Mouse (Mus musculus) mesoderm, embryonic 11.5 days (tissue): ENCODE results near the gene Retsat.

Experiments used
- DNase-seq: peaks from one replicate; pipeline ENCODE4 v3.0.0-alpha.2; 2012; ENCODE audit warnings: low read depth, low spot score

The Retsat gene

DNA sequence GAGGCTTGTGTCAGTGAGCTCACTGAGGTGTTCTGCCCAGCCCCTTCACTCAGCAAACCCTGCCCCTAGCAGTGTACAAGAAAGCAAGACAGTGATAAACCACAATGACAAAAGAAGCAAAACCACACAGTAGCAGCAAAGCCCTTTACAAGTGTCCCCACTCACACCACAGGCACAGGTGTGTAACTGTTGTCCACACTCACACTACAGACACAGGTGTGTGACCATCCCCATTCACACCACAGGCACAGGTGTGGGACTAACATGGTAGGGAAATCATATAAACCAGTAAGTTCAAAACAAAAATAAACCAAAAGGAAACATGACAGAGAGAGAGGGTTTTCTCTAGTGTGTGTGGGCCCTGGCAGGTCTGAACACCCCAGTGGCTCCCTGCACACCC is 10.0 kb upstream of the Retsat start:
- no peak for DNase-seq

DNA sequence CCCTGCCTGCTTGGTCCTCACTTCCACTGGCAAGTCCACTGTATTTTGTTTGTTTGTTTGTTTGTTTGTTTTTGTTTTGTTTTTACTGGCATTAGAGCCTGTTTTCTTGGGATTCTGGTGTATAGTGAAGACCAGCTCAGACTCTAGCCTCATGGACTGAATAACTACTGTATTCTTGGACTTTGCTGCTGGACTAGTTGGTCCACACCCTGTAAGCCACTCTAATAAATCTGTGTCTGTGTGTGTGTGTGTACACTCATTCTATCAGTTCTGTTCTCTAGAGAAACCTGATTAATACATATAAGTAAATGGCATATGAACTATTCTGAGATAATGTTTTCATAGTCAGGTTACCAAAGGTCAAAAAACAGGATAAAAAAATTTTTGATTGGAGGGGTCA is 8.2 kb upstream of the Retsat start:
- DNase-seq: no peak

DNA sequence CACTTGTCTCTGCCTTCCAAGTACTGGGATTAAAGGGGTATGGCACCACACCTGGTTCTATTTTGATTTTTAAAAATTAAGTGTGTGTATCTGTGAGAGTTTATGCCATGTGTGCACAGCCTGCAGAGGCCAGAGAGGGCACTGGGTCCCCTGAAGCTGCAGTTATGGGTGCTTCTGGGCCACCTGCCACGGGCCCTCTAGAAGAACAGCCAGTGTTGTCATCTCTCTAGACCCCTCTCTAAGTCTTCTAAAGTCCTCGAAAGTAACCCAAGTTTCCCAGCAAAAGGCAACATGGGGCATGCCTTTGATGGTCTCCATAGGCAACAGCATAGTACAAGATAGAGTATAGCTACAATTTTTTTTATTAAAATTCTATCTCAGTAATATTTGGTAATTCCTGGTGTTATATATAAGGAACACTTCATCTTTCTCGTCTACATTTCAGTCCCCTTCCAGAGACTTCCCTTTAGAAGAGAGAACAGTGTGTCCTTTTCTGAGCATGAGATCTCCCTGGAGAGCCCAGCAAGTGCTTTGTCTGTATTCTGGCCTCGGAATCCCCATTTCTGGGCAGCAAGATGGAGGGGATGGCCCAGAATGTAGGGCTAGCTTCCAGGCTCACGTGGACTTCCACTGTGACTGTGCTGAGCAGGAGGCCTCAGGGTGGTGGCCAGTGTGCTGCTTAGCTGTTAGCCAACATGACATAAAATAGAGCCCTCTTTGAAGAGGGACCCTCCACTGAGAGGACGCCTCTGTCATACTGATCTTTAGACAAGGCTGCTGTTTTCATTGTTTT is 5.1 kb upstream of the Retsat start:
- no peak for DNase-seq

DNA sequence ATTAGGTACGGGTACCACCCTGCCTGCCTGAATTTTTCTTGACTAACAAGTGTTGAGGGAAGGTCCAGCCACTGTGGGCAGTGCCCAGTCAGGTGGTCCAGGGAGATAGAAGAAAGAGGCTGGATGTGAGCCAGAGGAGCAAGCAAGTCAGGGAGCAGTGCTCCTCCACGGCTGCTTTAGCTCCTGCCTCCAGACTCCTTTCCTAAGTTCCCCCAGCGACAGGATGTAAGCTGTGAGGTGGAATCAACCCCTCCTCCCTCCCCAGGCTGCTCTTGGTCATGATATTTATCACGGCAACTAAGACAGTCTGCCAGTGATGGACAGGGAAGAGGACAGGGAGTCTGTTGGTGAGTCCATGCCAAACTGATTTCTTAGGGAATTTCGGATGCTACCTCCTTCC is 4.4 kb upstream of the Retsat start:
- no peak for DNase-seq

DNA sequence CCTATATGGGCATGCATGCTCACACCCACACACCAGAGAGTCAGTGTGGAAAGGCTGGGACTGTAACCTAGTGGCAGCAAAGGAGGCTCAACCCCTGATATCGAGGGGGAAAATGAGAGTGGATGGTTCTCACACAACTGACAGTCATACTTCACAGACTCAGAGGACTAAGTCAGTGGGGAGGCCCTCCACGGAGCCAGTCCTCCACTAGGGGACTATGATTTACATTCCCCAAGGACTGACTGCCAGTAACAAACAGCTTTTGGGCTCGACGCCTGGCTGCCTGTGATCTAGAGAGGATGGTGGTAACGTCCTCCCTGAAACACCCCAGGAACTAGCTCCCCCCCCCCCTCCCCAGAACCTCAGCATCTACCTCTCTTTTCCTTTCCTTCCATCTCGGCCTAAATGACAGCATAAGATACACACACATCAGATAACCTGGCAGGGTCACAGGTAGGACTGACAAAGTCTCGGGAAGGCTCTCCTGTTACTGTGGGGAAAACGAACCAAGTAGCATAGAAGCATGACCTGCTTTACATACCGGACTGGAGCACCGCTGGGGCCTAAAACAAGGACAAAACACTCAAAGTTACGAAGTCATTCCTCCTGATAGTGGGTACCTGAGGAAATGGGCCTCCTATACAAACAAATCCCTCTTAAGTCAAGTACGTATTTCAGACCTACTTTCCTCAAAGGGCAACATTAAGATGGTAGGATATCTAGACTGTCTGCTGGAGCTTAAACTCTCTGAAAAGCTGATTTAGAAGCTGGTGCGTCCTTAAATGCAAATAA is 996 bp upstream of the Retsat start:
- DNase-seq: no peak

DNA sequence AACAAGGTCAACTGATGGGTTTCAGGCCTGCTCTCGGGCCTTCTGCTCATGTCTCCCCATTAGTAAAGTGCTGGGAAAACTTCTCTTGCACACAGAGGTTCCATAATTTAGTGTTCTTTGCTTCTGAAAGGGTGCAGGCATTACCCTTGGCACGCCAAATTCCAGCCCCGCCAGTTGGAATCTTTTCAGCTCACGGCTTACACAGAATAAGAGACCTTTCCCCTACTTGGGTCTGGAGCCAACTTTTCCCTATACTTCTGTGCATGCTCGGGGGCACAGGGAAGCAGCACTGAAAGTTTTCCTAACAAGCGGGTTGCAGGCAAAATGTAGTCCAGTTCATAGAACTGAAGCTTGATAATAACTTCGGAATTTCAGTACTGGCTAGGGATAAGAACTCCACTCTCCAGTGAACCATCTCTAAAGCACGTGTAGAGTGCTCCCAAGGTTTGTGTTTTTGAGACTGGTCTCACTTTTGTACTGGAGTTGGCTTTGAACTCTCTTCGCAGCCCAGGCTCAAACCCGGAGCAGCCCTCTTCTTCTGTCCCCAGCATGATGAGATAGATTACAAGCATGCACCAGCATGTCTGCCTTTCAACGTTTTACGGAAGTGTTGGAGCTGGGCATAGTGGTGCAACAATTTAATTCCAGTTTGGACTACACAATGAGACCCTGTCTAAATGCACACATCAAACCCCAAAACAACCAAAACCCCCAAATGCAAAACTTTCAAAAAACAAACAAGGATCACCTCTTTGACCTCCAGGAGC is 699 bp downstream of the Retsat start:
- DNase-seq: no peak

DNA sequence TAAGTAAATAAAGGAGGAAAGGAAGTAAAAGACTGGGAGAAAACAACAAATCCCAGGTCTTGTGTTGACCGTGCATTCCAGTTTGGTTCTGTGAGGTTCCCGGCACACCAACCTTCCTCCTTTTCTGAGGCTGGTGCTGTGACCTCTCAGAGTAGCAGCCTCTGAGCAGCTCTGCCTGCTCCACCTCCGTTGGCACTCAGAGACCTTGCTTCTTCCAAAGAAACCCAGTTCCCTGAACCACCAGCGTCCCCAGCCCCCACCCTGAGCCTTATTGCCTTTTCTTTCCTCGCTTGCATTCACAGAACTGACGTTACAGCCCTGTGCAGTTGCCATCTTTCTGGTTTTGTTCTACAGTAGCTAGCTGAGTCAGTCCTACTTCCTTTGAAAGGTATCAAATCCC is 1.9 kb downstream of the Retsat start:
- no peak for DNase-seq

DNA sequence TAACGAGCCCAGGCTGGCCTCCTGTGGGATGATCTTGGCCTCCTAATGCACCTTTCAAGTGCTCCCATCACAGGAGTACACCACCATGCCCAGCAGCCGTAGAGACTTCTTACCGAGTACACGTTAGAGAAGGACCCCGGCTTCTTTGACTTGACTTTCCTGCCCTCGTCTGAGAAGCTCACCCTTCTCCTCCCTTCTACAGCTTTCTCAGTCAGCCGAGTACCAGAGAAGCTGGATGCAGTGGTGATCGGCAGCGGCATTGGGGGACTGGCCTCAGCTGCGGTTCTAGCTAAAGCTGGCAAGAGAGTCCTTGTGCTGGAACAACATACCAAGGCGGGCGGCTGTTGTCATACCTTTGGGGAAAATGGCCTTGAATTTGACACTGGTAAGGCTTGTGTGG is 2.5 kb downstream of the Retsat start:
- DNase-seq: no peak

DNA sequence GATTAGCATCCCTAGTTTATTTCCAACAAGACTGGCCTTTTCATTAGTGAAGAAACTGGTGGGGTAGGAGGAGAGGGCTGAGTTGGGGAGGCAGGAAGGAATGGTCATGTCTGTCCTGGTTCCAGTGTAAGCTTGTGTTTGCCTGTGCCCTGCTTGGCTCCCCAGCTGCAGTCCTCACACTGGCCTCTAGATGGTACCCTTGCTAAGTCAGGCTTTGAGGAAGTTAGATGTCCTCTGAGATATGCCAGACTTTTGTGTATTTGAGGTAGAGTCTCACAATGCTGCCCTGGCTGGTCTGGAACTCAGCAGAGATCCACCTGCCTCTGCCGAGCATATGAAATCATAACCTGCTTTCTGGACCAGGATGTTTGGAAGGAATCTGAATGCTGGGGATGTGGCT is 3.5 kb downstream of the Retsat start:
- peak; percentile 75 for DNase-seq

DNA sequence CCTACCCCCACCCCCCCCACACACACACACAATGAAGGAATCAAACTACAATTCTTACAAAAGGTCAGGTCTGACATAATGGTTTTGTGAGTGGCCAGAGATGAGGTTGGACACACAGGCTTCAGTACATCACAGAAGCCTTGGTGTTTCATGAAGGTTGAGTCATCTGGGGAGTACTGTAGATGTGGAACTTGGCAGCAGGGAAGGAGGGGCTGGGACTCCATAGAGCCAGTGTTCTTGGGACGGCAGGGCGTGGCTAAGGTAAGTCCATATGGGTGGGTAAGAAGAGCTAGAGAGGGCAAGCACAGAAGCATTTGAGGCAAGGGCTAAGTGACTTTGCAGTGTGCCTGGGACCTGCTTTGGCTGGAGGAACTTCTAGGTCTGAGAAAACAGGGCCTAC is 5.8 kb downstream of the Retsat start:
- DNase-seq: no peak

DNA sequence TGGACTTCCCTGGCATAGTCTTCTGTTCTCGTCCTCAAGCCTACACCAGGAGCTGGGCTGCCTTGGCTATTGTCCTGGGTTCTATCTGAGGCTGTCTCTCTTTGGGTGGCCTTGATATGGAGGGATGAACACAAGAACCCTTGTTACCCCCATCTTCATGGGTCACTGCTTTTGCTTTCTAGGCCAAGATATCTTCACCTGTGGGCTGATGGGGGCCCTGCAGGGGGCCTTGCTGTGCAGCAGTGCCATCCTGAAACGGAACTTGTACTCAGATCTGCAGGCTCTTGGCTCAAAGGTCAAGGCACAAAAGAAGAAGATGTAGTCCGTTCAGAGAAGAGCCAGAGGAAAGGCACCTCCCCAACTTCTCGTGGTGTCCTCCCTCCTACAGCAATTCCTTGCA is 8.8 kb downstream of the Retsat start:
- DNase-seq: no peak

DNA sequence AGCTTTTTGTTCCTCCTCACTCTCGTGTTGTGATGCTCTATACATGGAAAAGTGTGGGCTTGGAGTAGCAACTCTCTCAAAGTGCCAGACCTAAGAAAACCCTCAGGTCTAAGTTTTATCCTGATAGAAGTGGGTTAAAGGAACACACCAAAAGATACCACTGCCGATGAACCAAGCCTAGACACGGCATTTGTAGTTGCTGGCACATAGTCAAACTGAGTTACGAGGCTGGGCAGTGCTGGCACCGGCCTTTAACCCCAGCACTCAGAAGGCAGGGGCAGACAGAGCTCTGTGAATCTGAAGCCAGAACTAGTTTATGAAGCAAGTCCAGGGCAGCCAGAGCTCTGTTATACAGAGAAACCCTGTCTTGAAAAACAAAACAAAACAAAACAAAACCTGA is 9.4 kb downstream of the Retsat start:
- DNase-seq: no peak

DNA sequence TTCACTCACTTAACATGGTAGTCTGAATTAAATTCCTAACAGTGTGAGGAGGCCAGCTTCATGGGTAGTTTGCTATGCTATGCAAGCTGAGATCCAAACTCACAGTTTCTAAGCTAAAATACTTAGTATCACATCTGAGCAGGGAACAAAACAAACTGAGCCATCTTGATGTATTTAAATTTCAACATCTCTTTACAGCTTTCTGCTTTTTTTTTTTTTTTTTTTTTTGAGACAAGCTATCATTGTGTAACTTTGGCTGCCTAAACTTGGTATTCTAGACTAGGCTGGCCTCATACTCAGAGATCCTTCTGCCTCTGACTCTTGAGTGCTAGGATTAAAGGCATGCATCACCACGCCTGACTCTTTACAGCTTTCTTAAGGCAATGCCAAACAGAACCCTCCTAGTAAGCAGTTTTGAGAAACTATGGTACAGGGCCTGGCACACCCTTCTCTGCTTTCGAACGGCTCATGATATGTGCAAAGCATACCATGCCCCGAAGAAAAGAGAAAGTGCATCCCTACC is 10.4 kb downstream of the Retsat start:
- no peak for DNase-seq

DNA sequence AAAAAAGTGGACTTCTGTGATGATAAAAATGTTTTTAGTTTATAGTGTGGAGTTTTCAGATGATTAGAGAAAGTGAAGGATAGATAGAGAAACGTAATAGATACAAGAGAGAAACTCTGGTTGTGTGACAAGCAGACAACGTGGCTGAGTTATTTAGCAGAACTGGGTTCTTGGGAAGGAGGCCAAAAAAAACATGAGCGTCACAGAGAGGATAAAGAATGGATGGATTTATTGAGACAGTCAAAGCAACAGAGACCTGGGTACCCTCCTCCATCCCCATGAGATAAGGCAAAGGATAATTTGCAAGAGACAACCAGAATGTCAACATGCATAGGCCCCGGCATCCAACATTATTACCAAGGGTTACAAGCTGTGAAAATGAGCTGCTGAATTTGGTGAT is 12.0 kb downstream of the Retsat start:
- DNase-seq: no peak

DNA sequence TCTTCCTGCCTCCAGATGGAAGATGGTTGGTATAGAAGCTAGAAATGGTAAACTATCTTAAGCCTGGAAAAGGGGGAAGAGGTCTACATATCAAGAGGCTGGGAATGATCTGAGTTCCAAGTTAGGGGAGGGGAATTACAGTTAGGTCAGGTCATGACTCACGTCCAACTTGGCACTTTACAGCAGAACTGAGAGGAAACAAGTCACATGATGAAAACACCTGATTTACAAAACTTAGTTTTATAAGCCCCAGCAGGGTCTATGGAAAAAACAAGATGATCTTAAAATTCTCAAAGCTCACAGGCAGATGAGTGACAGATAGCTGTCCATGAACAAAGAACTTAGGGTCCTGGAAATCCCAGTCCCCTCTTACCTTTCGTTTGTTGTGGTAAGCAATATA is 16.9 kb downstream of the Retsat start:
- DNase-seq: no peak

DNA sequence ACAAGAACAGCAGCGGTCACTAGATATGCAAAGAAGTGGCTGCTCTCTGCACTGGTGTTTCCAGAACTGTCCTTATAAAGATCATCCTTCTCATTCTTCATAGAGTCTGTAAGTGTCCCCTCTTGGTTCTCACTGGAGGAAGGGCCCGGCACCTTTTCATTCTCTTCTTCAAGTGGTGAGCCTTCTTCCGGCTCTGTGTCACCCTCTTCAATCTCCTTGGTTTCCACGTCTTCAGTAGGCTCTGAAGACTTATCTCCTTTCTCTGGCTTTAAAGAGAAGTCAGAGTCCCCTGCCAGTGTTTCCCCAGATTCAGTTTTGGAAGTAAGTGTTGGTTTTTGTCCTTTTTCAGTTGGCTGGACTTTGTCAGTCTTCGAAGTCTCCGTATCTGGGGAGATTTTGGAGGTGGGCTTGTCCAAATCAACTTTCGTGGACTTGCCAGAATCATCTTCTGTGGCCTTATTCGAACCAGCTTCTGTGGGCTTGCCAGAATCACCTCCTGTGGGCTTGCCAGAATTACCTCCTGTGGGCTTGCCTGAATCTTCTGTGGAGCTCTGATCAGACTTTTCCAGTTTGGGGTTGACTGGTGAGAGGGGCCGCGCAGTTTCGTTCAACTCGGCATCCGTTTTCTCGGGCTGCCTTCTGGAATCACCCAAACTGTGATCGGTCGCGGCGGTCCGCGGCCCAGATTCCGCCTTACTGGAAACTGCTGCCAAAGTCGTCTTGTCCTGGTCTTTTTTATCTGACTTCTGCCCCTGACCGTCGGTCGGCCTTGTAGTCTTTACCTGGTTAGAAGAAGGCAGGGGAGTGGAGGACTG is 17.5 kb downstream of the Retsat start:
- DNase-seq: no peak

DNA sequence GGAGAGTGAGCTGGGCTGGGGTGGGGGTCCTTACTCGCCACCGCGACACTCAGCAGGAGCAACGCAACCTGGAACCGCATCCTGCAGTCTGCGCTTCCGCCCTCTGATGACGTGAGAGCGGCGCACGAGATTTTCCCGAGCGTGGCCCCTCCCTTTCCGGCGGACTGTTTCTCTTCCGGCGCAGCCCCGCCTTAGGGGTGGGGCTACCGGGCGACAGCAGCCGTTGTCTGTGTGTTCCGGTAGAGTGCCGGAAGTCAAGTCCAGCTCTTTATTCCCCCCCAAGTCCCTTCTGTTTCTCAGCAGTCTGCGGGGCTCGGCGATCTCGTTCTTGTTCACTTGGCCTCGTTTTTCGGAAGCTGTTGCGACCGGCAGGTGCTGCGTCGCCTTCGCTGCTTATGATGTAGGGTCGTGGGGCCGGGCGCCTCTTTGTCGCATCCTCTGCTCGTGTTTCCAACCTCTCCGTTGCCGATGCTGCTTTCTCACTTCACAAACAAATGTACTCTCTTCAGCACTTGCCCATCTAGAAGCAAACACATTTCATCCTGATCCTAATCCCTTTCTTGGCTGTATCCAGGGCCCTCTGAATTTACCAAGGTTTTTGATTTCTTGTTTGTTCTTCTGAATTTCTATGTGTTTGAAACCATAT is 18.5 kb downstream of the Retsat start, which contains the start of gene Tgoln1:
Gene Tgoln1, minus strand, starts transcription at position 358 of the 646 bp plus-strand sequence.
- DNase-seq: peak; percentile 96

DNA sequence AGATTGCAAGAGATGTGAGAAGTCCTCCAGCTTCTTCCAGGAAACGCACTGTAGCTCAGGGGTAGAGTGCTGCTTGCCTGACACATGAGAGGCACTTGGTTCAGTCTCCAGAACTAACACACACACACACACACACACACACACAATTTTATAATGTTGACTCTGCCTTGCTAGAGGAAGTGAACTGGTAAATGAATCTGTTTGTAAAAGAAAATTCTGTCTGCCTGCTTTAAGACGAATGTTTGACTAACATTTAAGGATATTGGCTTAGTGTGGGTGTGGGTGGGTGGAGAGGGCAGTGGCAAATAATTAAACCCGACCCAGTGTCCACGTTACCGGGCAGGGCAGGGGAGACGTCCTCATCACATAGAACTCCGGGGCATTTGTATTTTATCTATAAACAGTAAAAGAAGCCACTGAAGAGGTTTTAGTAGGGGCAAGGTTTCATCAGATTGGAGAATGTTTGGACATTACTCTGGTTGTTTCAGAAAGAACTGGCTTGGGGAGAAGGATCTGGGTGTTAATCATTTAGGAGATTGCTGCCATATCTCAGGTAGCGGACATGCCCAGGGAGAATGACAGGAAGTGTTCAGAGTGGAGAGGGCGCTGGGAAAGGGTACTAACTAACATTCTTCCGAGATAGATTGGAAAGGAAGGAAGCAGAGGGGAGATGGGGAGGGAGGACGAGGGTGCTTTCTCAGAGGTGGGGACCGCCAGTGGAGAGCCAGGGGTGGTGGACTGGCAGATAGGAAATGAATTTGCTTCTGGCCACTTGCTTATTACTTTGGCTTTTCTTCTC is 21.7 kb downstream of the Retsat start:
- DNase-seq: no peak

DNA sequence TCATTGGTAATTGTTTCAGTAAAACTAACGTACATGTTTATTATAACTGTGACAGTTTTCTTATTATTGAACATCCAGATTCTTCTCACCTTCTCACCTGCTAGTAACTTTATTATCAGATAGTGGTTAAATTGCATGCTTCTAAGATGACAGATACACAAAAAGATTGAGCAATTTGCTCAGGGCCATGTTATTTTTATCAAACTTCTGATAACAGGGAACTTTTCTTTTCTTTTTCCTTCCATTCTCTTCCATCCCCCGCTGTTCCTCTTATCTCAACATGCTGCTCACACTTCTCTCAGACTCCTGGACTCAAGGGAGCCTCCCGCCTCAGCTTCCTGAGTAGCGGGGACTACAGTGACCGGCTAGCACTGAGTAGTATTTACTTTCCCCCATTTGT is 22.6 kb downstream of the Retsat start:
- no peak for DNase-seq

DNA sequence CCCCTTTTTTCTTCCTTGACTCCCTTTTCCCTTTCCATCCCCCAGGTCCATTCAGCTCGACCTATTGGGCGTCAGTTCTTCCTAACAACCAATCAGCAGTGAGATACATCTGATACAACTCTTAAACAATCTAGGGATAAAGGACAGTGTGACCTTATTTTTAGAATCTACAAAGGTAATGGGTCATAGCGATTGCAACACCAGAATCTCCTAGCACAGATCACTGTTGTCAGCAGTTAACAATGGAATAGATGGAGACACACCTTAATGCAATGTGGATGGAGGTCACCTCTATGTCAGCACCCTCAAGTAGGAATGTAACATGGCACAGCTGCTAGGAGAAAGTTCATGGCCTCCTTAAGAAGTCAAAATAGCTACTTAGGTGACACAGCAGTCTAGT is 24.6 kb downstream of the Retsat start:
- DNase-seq: no peak
